Mouse (Mus musculus): ENCODE measurements at regions not wholly inside any gene's neighbourhood (a gene's known extent, or its start where the extent isn't known, plus 50 kb on each side); places are given as distances from the start of the nearest gene placed in this dataset.

DNA sequence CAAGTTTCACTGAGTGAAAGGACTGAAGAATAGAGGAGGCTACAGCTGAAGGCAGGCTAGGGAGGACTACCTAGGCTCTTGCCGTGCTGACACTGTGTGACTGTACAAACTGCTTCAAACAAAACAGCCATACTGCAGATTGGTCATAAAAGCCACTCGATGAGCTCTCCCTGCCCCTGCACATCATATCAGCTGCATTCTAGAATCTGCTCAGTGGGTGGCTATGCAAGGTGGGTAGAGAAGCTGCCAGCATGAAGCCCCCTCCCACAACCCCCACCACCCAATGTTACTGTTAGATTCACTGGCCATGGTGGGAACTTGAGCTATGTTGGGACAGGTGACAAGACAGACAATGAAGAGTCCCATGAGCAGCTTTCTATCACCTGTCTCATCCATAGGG lies 107.2 kb upstream of the Tox3 start:
- no peak for TF ChIP-seq CTCF (IDR thresholded peaks at IDR 0.05; ENCODE audit: control insufficient read depth, insufficient read depth, insufficient read length)
- TF ChIP-seq MAX (IDR thresholded peaks at IDR 0.05) = no peak
- TF ChIP-seq USF1 (IDR thresholded peaks at IDR 0.05; ENCODE audit: low read depth) = no peak

All from C2C12 (cell line).